Mouse (Mus musculus): ENCODE results near the gene Slc9a3. TPM values are rescaled to one million over a fixed set of nuclear protein-coding genes. Genes with fewer than 3 reads are reported as not detected.

Gene Slc9a3
- polyA plus RNA-seq, 1 experiment from 2014 or later = not detected

- Histone ChIP-seq H3K36me3 (ENCODE audit: control insufficient read depth, insufficient read depth, low read length) (peaks cover 27% of the 10 kb centered on the region), H3K9ac (ENCODE audit: low read length) (no peak overlapping the region), H3K4me1 (ENCODE audit: control insufficient read depth, insufficient read depth, low read length) (no peaks in the 10 kb centered on the region), H3K27me3 (replicated peaks; ENCODE audit: control insufficient read depth, insufficient read depth, low read length) (no peaks in the 10 kb centered on the region), H3K4me3 (ENCODE audit: low read depth, low read length) (no peak overlapping the region), H3K4me2 (ENCODE audit: low read length) (no peak overlapping the region), H3K27ac (ENCODE audit: low read depth, low read length) (no peak overlapping the region), H3K9me3 (replicated peaks; ENCODE audit: control insufficient read depth, low read length) (no peaks in the 10 kb centered on the region)
- peak; percentile 8; the same call in 1 of the 2 replicates for ATAC-seq
- 84% methylated on average over 2 of the region's 2 CpGs for WGBS
- DNase-seq (ENCODE audit: low spot score) = no peak
Observed at GRCm38 (mm10) chr13:74167492-74167891, 46.2 kb downstream of the Slc9a3 start.

DNA sequence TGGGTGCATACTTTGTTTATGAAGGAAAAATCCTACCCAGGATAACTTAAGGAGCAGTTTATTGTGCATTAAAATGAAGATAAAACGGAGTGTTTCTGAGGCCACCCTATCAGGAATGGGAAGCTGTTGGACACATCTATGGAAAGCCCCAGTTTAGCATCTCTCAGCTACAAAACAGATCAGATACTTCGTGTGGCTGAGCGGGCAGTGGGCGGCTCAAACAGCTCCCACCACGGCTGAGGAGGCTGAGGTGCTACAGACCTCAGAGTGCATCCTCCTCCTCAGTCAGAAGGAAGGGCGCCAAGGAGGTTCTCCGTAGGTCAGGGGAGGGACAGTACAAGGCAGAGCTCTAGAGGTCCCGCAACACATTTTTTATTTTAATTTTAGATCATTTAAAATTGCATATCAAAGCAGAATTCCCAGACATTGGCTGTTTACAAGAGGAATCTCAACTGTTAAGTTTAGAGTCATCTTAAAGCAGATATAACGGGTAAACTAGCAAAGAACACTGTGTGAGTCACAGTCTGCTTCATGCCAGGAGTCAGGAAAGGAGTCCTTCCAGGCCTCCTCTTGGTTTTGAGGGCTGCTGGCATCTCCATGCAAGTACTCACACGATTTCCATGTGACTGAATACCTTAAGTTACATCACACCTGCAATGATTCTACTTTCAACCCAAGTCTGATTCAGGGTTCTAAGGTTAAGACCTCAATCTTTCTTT is 48.3 kb downstream of the Slc9a3 start:
- no peaks in the 10 kb centered on the region for H3K4me1 ChIP-seq (ENCODE audit: control insufficient read depth, insufficient read depth, low read length)
- no peak overlapping the region for H3K4me2 ChIP-seq (ENCODE audit: low read length)
- no peak for ATAC-seq
- H3K9ac ChIP-seq (ENCODE audit: low read length) = no peak overlapping the region
- 89% methylated on average over 10 of the region's 10 CpGs for WGBS
- H3K9me3 ChIP-seq (replicated peaks; ENCODE audit: control insufficient read depth, low read length) = no peaks in the 10 kb centered on the region
- no peak overlapping the region for H3K4me3 ChIP-seq (ENCODE audit: low read depth, low read length)
- no peak for DNase-seq (ENCODE audit: low spot score)
- H3K27me3 ChIP-seq (replicated peaks; ENCODE audit: control insufficient read depth, insufficient read depth, low read length) = no peaks in the 10 kb centered on the region
- peaks cover 43% of the 10 kb centered on the region for H3K36me3 ChIP-seq (ENCODE audit: control insufficient read depth, insufficient read depth, low read length)
- no peak overlapping the region for H3K27ac ChIP-seq (ENCODE audit: low read depth, low read length)

DNA sequence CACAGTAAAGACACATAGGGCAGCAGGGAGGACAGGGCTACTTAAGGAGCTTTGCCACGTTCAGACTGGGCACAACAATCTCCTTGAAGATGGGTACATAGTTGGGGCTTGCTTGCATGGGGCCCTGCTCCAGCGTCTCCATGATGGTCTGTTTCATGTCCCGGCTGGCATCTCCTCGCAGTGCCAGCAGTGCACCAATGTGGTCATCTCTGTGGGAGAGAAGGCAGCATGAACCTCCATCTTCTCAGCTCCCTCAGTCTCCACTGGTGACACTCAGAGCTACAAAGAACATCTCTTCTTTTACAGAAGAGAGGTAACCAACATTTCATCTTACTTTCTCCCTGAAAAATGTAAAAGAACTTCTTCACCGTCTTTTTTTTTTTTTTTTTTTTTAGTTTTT is 50.8 kb downstream of the Slc9a3 start:
- H3K4me2 ChIP-seq (ENCODE audit: low read length) = no peak overlapping the region
- H3K27ac ChIP-seq (ENCODE audit: low read depth, low read length) = no peak overlapping the region
- WGBS = 94% methylated on average over 5 of the region's 5 CpGs
- H3K27me3 ChIP-seq (replicated peaks; ENCODE audit: control insufficient read depth, insufficient read depth, low read length) = no peaks in the 10 kb centered on the region
- H3K9me3 ChIP-seq (replicated peaks; ENCODE audit: control insufficient read depth, low read length) = no peaks in the 10 kb centered on the region
- H3K4me3 ChIP-seq (ENCODE audit: low read depth, low read length) = no peak overlapping the region
- H3K9ac ChIP-seq (ENCODE audit: low read length) = no peak overlapping the region
- no peak for DNase-seq (ENCODE audit: low spot score)
- peaks cover 60% of the 10 kb centered on the region for H3K36me3 ChIP-seq (ENCODE audit: control insufficient read depth, insufficient read depth, low read length)
- no peaks in the 10 kb centered on the region for H3K4me1 ChIP-seq (ENCODE audit: control insufficient read depth, insufficient read depth, low read length)
- ATAC-seq = no peak

- Histone ChIP-seq H3K27ac (ENCODE audit: low read depth, low read length) (no peak overlapping the region), H3K4me2 (ENCODE audit: low read length) (no peak overlapping the region), H3K9ac (ENCODE audit: low read length) (no peak overlapping the region), H3K4me1 (ENCODE audit: control insufficient read depth, insufficient read depth, low read length) (no peaks in the 10 kb centered on the region), H3K4me3 (ENCODE audit: low read depth, low read length) (no peak overlapping the region), H3K9me3 (replicated peaks; ENCODE audit: control insufficient read depth, low read length) (no peaks in the 10 kb centered on the region), H3K27me3 (replicated peaks; ENCODE audit: control insufficient read depth, insufficient read depth, low read length) (no peaks in the 10 kb centered on the region), H3K36me3 (ENCODE audit: control insufficient read depth, insufficient read depth, low read length) (peaks cover 61% of the 10 kb centered on the region)
- 93% methylated on average over 5 of the region's 5 CpGs for WGBS
- ATAC-seq (no peak), DNase-seq (ENCODE audit: low spot score) (no peak)
Observed at GRCm38 (mm10) chr13:74183011-74183695, 61.9 kb downstream of the Slc9a3 start.

GRCm38 (mm10) chr13:74192613-74193012 is 71.4 kb downstream of the Slc9a3 start:
- H3K36me3 ChIP-seq (ENCODE audit: control insufficient read depth, insufficient read depth, low read length) = peaks cover 58% of the 10 kb centered on the region
- H3K27ac ChIP-seq (ENCODE audit: low read depth, low read length) = no peak overlapping the region
- no peak overlapping the region for H3K4me3 ChIP-seq (ENCODE audit: low read depth, low read length)
- DNase-seq (ENCODE audit: low spot score) (peak; percentile 45), ATAC-seq (no peak)
- no peaks in the 10 kb centered on the region for H3K9me3 ChIP-seq (replicated peaks; ENCODE audit: control insufficient read depth, low read length)
- no peaks in the 10 kb centered on the region for H3K4me1 ChIP-seq (ENCODE audit: control insufficient read depth, insufficient read depth, low read length)
- H3K27me3 ChIP-seq (replicated peaks; ENCODE audit: control insufficient read depth, insufficient read depth, low read length) = no peaks in the 10 kb centered on the region
- H3K4me2 ChIP-seq (ENCODE audit: low read length) = no peak overlapping the region
- no peak overlapping the region for H3K9ac ChIP-seq (ENCODE audit: low read length)
- WGBS = 83% methylated on average over 6 of the region's 6 CpGs

DNA sequence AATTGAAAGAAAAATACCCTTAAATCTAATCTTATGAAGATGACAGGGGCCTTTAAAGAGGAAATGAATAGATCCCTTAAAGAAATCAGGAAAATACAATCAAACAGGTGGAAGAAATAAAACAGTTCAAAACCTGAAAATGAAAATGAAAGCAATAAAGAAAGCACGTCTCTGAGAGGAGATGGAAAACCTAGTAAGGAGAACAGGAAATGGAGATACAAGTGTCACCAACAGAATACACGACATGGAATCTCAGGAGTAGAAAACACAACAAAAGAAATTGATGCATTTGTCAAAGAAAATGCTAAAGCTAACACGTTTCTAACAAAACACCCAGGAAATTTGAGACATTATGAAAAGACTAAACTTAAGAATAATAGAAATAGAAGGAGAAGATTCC is 75.2 kb downstream of the Slc9a3 start:
- no peaks in the 10 kb centered on the region for H3K27me3 ChIP-seq (replicated peaks; ENCODE audit: control insufficient read depth, insufficient read depth, low read length)
- H3K4me1 ChIP-seq (ENCODE audit: control insufficient read depth, insufficient read depth, low read length) = no peaks in the 10 kb centered on the region
- no peaks in the 10 kb centered on the region for H3K9me3 ChIP-seq (replicated peaks; ENCODE audit: control insufficient read depth, low read length)
- 83% methylated on average over 3 of the region's 3 CpGs for WGBS
- peaks cover 47% of the 10 kb centered on the region for H3K36me3 ChIP-seq (ENCODE audit: control insufficient read depth, insufficient read depth, low read length)
- no peak for DNase-seq (ENCODE audit: low spot score)
- H3K27ac ChIP-seq (ENCODE audit: low read depth, low read length) = no peak overlapping the region
- no peak overlapping the region for H3K4me3 ChIP-seq (ENCODE audit: low read depth, low read length)
- no peak for ATAC-seq
- no peak overlapping the region for H3K9ac ChIP-seq (ENCODE audit: low read length)
- H3K4me2 ChIP-seq (ENCODE audit: low read length) = no peak overlapping the region

DNA sequence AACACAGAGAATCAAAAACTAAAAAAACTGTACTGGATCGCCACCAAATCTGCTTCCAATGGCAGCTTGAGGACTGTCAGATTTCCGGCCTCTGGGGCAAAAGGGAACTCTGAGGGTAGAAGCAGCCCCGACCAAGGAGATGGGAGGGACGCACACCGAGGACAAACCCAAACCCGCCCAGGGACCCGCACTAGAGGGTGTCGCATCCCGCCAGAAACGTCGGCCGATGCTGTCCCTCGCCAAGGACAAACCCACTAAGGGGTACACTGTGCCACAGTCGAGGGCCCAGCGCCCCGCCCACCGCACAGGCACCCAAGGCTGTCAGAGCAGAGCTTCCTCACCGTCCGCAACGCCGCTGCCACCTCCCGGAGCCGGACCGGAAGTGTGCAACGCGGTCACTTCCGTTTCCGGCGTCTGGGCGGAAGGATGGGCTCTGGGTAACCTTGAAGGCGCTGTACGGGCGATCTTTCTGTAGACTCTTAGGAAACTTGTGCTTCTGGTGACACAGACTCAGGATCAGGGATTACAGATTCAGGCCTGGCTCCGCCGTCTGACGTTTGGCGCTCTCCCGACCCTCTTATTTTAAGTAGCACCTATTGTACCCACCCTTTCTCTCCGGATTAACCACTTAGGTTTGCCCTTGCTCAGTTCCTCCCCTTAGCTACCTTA is 87.2 kb downstream of the Slc9a3 start, which contains the start of gene Exoc3:
Gene Exoc3 (minus strand): TSS at position 416 of the 669 bp plus-strand sequence.
- DNase-seq (ENCODE audit: low spot score) (peak; percentile 91), ATAC-seq (peak; percentile 99)
- Histone ChIP-seq H3K4me2 (ENCODE audit: low read length) (peak within 1 kb of the TSS; percentile 74), H3K36me3 (ENCODE audit: control insufficient read depth, insufficient read depth, low read length) (peaks cover 16% of the 10 kb centered on the region), H3K4me3 (ENCODE audit: low read depth, low read length) (peak within 1 kb of the TSS; percentile 63), H3K4me1 (ENCODE audit: control insufficient read depth, insufficient read depth, low read length) (peaks cover 18% of the 10 kb centered on the region), H3K9me3 (replicated peaks; ENCODE audit: control insufficient read depth, low read length) (no peaks in the 10 kb centered on the region), H3K27ac (ENCODE audit: low read depth, low read length) (peak within 1 kb of the TSS; percentile 81), H3K9ac (ENCODE audit: low read length) (peak within 1 kb of the TSS; percentile 70), H3K27me3 (replicated peaks; ENCODE audit: control insufficient read depth, insufficient read depth, low read length) (no peaks in the 10 kb centered on the region)
- under 1% methylated on average over 39 of the region's 39 CpGs for WGBS

DNA sequence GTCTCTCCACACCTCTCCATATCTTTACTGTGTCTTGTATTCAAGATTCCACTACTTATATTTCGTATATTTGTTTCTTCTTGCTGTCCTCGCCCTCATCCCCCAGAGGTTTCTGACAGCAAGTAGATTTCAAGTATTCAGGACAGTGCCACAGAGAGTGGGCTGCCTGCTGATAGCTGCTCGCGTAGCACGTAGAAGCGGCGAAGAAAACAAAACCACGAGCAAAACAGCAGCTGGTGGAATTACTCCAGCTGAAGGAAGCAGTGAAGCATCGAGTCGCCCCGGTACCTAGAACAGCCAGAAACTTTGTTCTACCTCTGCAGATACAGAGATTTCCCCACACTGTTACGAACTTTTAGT is 87.7 kb downstream of the Slc9a3 start:
- Histone ChIP-seq H3K9me3 (replicated peaks; ENCODE audit: control insufficient read depth, low read length) (no peaks in the 10 kb centered on the region), H3K4me3 (ENCODE audit: low read depth, low read length) (peak overlapping the region; percentile 63), H3K36me3 (ENCODE audit: control insufficient read depth, insufficient read depth, low read length) (peaks cover 11% of the 10 kb centered on the region), H3K9ac (ENCODE audit: low read length) (peak overlapping the region; percentile 70), H3K4me1 (ENCODE audit: control insufficient read depth, insufficient read depth, low read length) (peaks cover 18% of the 10 kb centered on the region), H3K27me3 (replicated peaks; ENCODE audit: control insufficient read depth, insufficient read depth, low read length) (no peaks in the 10 kb centered on the region), H3K27ac (ENCODE audit: low read depth, low read length) (peak overlapping the region; percentile 81), H3K4me2 (ENCODE audit: low read length) (peak overlapping the region; percentile 74)
- no peak for DNase-seq (ENCODE audit: low spot score)
- WGBS = 15% methylated on average over 12 of the region's 12 CpGs
- ATAC-seq = peak; percentile 42; the same call in 1 of the 2 replicates

All from forebrain, embryonic 14.5 days (tissue).